Mouse (Mus musculus) forebrain, embryonic 11.5 days (tissue): ENCODE measurements around the gene Klf6. TPM values are rescaled to one million over a fixed set of nuclear protein-coding genes. Genes with fewer than 3 reads are reported as not detected.

ENCODE experiments used
- ATAC-seq: fragments of 200-750 bp; cut with Nextera tagmentation; replicated peaks from 2 replicates; pipeline ENCODE4 v1.8.0; 2017; ENCODE audit warnings: moderate TSS enrichment; ENCODE audit not compliant: low FRiP score
- DNase-seq: peaks from one replicate; pipeline ENCODE4 v3.0.0-alpha.2; 2017; ENCODE audit warnings: low spot score
- H3K27ac ChIP-seq: fragments of 300-500 bp; sonication (generic); 2 replicates; pipeline ENCODE4 v1.5.1; 2014; ENCODE audit warnings: low read depth, low read length
- H3K27me3 ChIP-seq: fragments of 300-500 bp; sonication (generic); 2 replicates; pipeline ENCODE4 v1.6.1; 2014; ENCODE audit warnings: mild to moderate bottlenecking, low read length, mixed read lengths; ENCODE audit not compliant: control insufficient read depth, insufficient read depth
- H3K36me3 ChIP-seq: fragments of 300-500 bp; sonication (generic); 2 replicates; pipeline ENCODE4 v1.6.1; 2014; ENCODE audit warnings: mild to moderate bottlenecking, low read length, moderate library complexity, mixed read lengths; ENCODE audit not compliant: control insufficient read depth, insufficient read depth
- H3K4me1 ChIP-seq: fragments of 300-500 bp; sonication (generic); replicated peaks from 2 replicates; pipeline ENCODE4 v1.6.1; 2014; ENCODE audit warnings: low read length, mixed read lengths; ENCODE audit not compliant: control insufficient read depth, insufficient read depth
- H3K4me2 ChIP-seq: fragments of 300-500 bp; sonication (generic); 2 replicates; pipeline ENCODE4 v1.6.1; 2014; ENCODE audit warnings: low read depth, mild to moderate bottlenecking, low read length, moderate library complexity, mixed read lengths; ENCODE audit not compliant: severe bottlenecking
- H3K4me3 ChIP-seq: fragments of 300-500 bp; sonication (generic); 2 replicates; pipeline ENCODE4 v1.5.1; 2014; ENCODE audit warnings: low read depth, low read length
- H3K9ac ChIP-seq: fragments of 300-500 bp; sonication (generic); 2 replicates; pipeline ENCODE4 v1.6.1; 2014; ENCODE audit warnings: low read length
- H3K9me3 ChIP-seq: fragments of 300-500 bp; sonication (generic); 2 replicates; pipeline ENCODE4 v1.6.1; 2016; ENCODE audit warnings: low read length, mixed read lengths; ENCODE audit not compliant: control insufficient read depth
- WGBS: fragments of 180-500 bp; shearing (Covaris S2); extraction: QIAGEN DNeasy Blood & Tissue Kit; methylation state at CpG from one replicate; pipeline ENCODE4 v1.1.7; 2014; 5-methylcytosine and 5-hydroxymethylcytosine counted together
- polyA plus RNA-seq: library from polyadenylated mRNA; unstranded; fragments of >200 nt; fragmentation: Nextera tagmentation; extraction: Ambion mirVana; gene quantifications from 2 replicates; pipeline ENCODE4 v1.2.1, GENCODE M21; 2014

Klf6 gene
- 49.5 and 51.8 TPM in 2 replicates for polyA plus RNA-seq

GRCm38 (mm10) chr13:5861157-5862002, at the start of gene Klf6:
TSS of gene Klf6 (plus strand) at chr13:5861482.
- no peaks in the 10 kb centered on the region for H3K9me3 ChIP-seq
- H3K36me3 ChIP-seq: no peaks in the 10 kb centered on the region; the same call in none of the 2 replicates
- peak; percentile 100 for DNase-seq
- peak within 1 kb of the TSS; percentile 64 for H3K4me3 ChIP-seq
- H3K27me3 ChIP-seq: no peaks in the 10 kb centered on the region; the same call in 1 of the 2 replicates
- H3K27ac ChIP-seq: peak within 1 kb of the TSS; percentile 85
- WGBS: under 1% methylated on average over 56 of the region's 60 CpGs
- H3K4me1 ChIP-seq: no peaks in the 10 kb centered on the region; the same call in 1 of the 2 replicates
- H3K9ac ChIP-seq: peak within 1 kb of the TSS; percentile 78
- ATAC-seq: peak; percentile 99
- H3K4me2 ChIP-seq: peak within 1 kb of the TSS; percentile 54

GRCm38 (mm10) chr13:5813433-5813832, 47.8 kb upstream of the Klf6 start:
- Histone ChIP-seq H3K27ac (no peak overlapping the region), H3K4me3 (no peak overlapping the region), H3K36me3 (no peaks in the 10 kb centered on the region), H3K9me3 (no peaks in the 10 kb centered on the region), H3K27me3 (no peaks in the 10 kb centered on the region), H3K4me2 (no peak overlapping the region), H3K9ac (no peak overlapping the region), H3K4me1 (no peaks in the 10 kb centered on the region)
- 95% methylated on average over 9 of the region's 9 CpGs for WGBS
- DNase-seq (no peak), ATAC-seq (no peak)

GRCm38 (mm10) chr13:5817250-5817649, 44.0 kb upstream of the Klf6 start:
- WGBS: 88% methylated on average over 3 of the region's 3 CpGs
- no peaks in the 10 kb centered on the region for H3K9me3 ChIP-seq
- no peak for ATAC-seq

GRCm38 (mm10) chr13:5819173-5819572, 42.1 kb upstream of the Klf6 start:
- no peak overlapping the region for H3K27ac ChIP-seq
- ATAC-seq (no peak), DNase-seq (no peak)
- no peaks in the 10 kb centered on the region for H3K9me3 ChIP-seq
- H3K36me3 ChIP-seq: no peaks in the 10 kb centered on the region
- H3K4me1 ChIP-seq: no peaks in the 10 kb centered on the region
- H3K4me2 ChIP-seq: no peak overlapping the region
- H3K9ac ChIP-seq: no peak overlapping the region
- WGBS: 61% methylated on average over 3 of the region's 3 CpGs
- H3K4me3 ChIP-seq: no peak overlapping the region
- no peaks in the 10 kb centered on the region for H3K27me3 ChIP-seq

More at GRCm38 (mm10) chr13:5817250-5817649, 44.0 kb upstream of the Klf6 start:
- Histone ChIP-seq H3K36me3 (no peaks in the 10 kb centered on the region), H3K4me3 (no peak overlapping the region), H3K27ac (no peak overlapping the region), H3K4me2 (no peak overlapping the region), H3K4me1 (no peaks in the 10 kb centered on the region), H3K9ac (no peak overlapping the region), H3K27me3 (no peaks in the 10 kb centered on the region)
- DNase-seq: no peak

- Histone ChIP-seq H3K9ac (no peak overlapping the region), H3K4me3 (no peak overlapping the region), H3K4me2 (no peak overlapping the region), H3K36me3 (no peaks in the 10 kb centered on the region), H3K4me1 (no peaks in the 10 kb centered on the region), H3K9me3 (no peaks in the 10 kb centered on the region), H3K27me3 (no peaks in the 10 kb centered on the region), H3K27ac (no peak overlapping the region)
- DNase-seq: no peak
- no peak for ATAC-seq
- WGBS: 80% methylated on average over 11 of the region's 11 CpGs
Observed at GRCm38 (mm10) chr13:5822586-5822985, 38.7 kb upstream of the Klf6 start.

GRCm38 (mm10) chr13:5823150-5823549, 38.1 kb upstream of the Klf6 start:
- H3K36me3 ChIP-seq: no peaks in the 10 kb centered on the region
- DNase-seq: no peak
- no peak for ATAC-seq
- H3K9ac ChIP-seq: no peak overlapping the region
- no peak overlapping the region for H3K4me2 ChIP-seq
- H3K4me3 ChIP-seq: no peak overlapping the region
- 83% methylated on average over 7 of the region's 7 CpGs for WGBS
- H3K27ac ChIP-seq: no peak overlapping the region
- no peaks in the 10 kb centered on the region for H3K27me3 ChIP-seq
- H3K4me1 ChIP-seq: no peaks in the 10 kb centered on the region
- H3K9me3 ChIP-seq: no peaks in the 10 kb centered on the region

- Histone ChIP-seq H3K4me1 (no peaks in the 10 kb centered on the region), H3K4me2 (no peak overlapping the region), H3K36me3 (no peaks in the 10 kb centered on the region), H3K9me3 (no peaks in the 10 kb centered on the region), H3K27ac (no peak overlapping the region), H3K9ac (no peak overlapping the region), H3K27me3 (no peaks in the 10 kb centered on the region), H3K4me3 (no peak overlapping the region)
- DNase-seq (no peak), ATAC-seq (no peak)
- 70% methylated on average over 8 of the region's 8 CpGs for WGBS
Observed at GRCm38 (mm10) chr13:5824189-5824815, 37.0 kb upstream of the Klf6 start.

- H3K9ac ChIP-seq: no peak overlapping the region
- H3K36me3 ChIP-seq: no peaks in the 10 kb centered on the region
- DNase-seq (no peak), ATAC-seq (no peak)
- no peaks in the 10 kb centered on the region for H3K4me1 ChIP-seq
- no peak overlapping the region for H3K4me2 ChIP-seq
- no peaks in the 10 kb centered on the region for H3K27me3 ChIP-seq
- no peaks in the 10 kb centered on the region for H3K9me3 ChIP-seq
- 63% methylated on average over 9 of the region's 9 CpGs for WGBS
- H3K4me3 ChIP-seq: no peak overlapping the region
- H3K27ac ChIP-seq: no peak overlapping the region
Observed at GRCm38 (mm10) chr13:5826170-5826827, 35.0 kb upstream of the Klf6 start.
